Mouse (Mus musculus): Measurements from ENCODE around the gene Rab36. TPM values are rescaled to one million over a fixed set of nuclear protein-coding genes. Genes with fewer than 3 reads are reported as not detected.

Gene Rab36
- polyA plus RNA-seq, 1 experiment: 20.4 TPM

DNA sequence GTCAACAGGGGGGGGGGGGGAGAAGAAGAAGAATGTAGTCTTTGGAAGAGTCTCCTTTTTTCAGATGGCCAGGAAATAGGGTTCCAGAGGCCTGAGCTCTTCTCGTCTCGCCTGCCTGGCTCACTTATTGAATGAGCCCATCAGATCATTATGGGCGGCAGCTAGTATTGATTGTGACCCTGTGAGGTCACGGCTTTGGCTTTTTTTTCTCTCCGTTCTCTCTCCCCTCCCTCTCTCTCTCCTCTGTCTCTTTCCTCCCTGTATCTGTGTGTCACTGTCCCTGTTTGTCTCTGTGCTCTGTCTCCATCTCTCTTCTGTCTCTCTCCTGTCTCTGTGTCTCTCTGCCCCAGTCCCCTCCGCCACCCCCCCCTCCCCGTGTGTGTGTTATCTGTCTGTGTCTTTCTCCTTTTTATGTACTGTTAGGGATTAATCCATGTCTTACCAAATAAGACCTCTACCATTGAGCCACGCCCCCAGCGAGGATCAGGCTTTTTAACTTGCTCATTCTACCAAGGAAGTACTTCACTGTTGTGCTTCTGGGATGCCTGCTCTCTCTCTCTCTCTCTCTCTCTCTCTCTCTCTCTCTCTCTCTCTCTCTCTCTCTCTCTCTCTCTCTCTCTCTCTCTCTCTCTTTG is 22.0 kb downstream of the Rab36 start:
- WGBS: 44% methylated on average over 9 of the region's 9 CpGs
- Histone ChIP-seq H3K4me1 (ENCODE audit: control insufficient read depth, insufficient read depth, low read length) (peaks cover 18% of the 10 kb centered on the region), H3K27me3 (ENCODE audit: control insufficient read depth, insufficient read depth, low read length) (no peaks in the 10 kb centered on the region), H3K4me3 (replicated peaks; ENCODE audit: insufficient read depth, low read depth, low read length) (no peak overlapping the region), H3K27ac (ENCODE audit: insufficient read depth, low read length) (no peak overlapping the region)
- TF ChIP-seq CTCF (IDR thresholded peaks at IDR 0.05; ENCODE audit: borderline replicate concordance, insufficient read depth, low read depth, low read length): no peak
- no peak for TF ChIP-seq POLR2A (IDR thresholded peaks at IDR 0.05; ENCODE audit: borderline replicate concordance, insufficient read depth, low read length)
- DNase-seq: no peak

- TF ChIP-seq POLR2A (IDR thresholded peaks at IDR 0.05; ENCODE audit: borderline replicate concordance, insufficient read depth, low read length) (no peak), CTCF (IDR thresholded peaks at IDR 0.05; ENCODE audit: borderline replicate concordance, insufficient read depth, low read depth, low read length) (peak; percentile 95)
- Histone ChIP-seq H3K27ac (ENCODE audit: insufficient read depth, low read length) (no peak overlapping the region), H3K27me3 (ENCODE audit: control insufficient read depth, insufficient read depth, low read length) (no peaks in the 10 kb centered on the region), H3K4me1 (ENCODE audit: control insufficient read depth, insufficient read depth, low read length) (peaks cover 14% of the 10 kb centered on the region), H3K4me3 (replicated peaks; ENCODE audit: insufficient read depth, low read depth, low read length) (no peak overlapping the region)
- peak; percentile 78 to 79 for DNase-seq
- WGBS: under 1% methylated on average over 11 of the region's 11 CpGs
Measured at GRCm38 (mm10) chr10:75059396-75059795, 22.5 kb downstream of the Rab36 start.

DNA sequence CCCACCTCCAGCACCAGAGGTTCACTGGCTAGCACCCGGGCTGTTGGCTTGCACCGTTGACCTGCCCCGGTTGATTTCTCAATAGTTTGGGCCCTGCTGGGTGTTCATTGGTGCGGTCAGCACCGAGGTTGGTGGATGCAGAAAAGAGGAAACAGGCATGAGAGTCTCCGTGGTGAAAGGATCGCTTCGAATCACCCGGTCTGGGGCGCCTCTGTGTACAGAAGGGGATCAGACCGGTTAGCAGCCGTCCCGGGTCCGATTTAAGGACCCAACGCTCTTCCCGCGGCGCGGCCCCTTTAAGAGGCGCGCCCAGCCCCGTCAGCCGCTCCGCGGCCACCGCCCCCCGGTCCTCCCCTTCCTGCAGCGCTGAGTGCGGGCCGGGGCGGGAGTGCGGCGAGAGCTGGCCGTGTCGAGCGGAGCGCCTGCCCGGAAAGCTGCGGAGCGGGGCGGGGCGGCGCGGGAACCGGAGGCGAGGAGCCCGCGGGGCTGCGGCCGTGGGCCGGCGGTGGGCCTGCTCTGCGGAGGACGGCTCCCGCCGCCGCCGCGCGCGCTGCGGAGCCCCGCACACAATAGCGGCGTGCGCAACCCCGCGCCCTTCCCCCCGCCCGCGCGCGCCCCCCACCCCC is 23.5 kb downstream of the Rab36 start, which contains the start of gene Bcr:
TSS of gene Bcr (plus strand) at position 376 of the 626 bp plus-strand sequence.
- H3K4me3 ChIP-seq (replicated peaks; ENCODE audit: insufficient read depth, low read depth, low read length): peak within 1 kb of the TSS; percentile 50
- WGBS: 2% methylated on average over 68 of the region's 73 CpGs
- peak; percentile 84 to 85 for DNase-seq
- H3K27ac ChIP-seq (ENCODE audit: insufficient read depth, low read length): no peak within 1 kb of the TSS
- TF ChIP-seq CTCF (IDR thresholded peaks at IDR 0.05; ENCODE audit: borderline replicate concordance, insufficient read depth, low read depth, low read length) (no peak), POLR2A (IDR thresholded peaks at IDR 0.05; ENCODE audit: borderline replicate concordance, insufficient read depth, low read length) (peak; percentile 62)
- no peaks in the 10 kb centered on the region for H3K27me3 ChIP-seq (ENCODE audit: control insufficient read depth, insufficient read depth, low read length)
- H3K4me1 ChIP-seq (ENCODE audit: control insufficient read depth, insufficient read depth, low read length): peaks cover 13% of the 10 kb centered on the region

DNA sequence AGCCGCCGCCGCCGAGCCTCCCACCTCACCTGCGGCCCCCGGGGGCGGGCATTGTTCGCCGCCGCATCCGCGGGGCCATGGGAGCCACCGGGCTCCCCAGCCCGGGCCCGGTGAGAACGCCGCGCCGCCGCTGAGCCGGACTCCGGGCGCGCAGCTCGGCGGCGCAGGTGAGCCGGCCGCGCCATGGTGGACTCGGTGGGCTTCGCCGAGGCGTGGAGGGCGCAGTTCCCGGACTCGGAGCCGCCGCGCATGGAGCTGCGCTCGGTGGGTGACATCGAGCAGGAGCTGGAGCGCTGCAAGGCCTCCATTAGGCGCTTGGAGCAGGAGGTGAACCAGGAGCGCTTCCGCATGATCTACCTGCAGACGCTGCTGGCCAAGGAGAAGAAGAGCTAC is 24.0 kb downstream of the Rab36 start:
- H3K4me1 ChIP-seq (ENCODE audit: control insufficient read depth, insufficient read depth, low read length): peaks cover 13% of the 10 kb centered on the region

GRCm38 (mm10) chr10:75061341-75062188 is 24.7 kb downstream of the Rab36 start:
- peak overlapping the region; percentile 50 for H3K4me3 ChIP-seq (replicated peaks; ENCODE audit: insufficient read depth, low read depth, low read length)
- no peak for TF ChIP-seq POLR2A (IDR thresholded peaks at IDR 0.05; ENCODE audit: borderline replicate concordance, insufficient read depth, low read length)
- no peak for TF ChIP-seq CTCF (IDR thresholded peaks at IDR 0.05; ENCODE audit: borderline replicate concordance, insufficient read depth, low read depth, low read length)
- peak; percentile 24 to 48 for DNase-seq
- H3K4me1 ChIP-seq (ENCODE audit: control insufficient read depth, insufficient read depth, low read length): peaks cover 10% of the 10 kb centered on the region
- no peaks in the 10 kb centered on the region for H3K27me3 ChIP-seq (ENCODE audit: control insufficient read depth, insufficient read depth, low read length)
- WGBS: 8% methylated on average over 71 of the region's 71 CpGs
- H3K27ac ChIP-seq (ENCODE audit: insufficient read depth, low read length): no peak overlapping the region

More for the DNA sequence above, 24.0 kb downstream of the Rab36 start:
- under 1% methylated on average over 48 of the region's 48 CpGs for WGBS
- Histone ChIP-seq H3K27ac (ENCODE audit: insufficient read depth, low read length) (no peak overlapping the region), H3K27me3 (ENCODE audit: control insufficient read depth, insufficient read depth, low read length) (no peaks in the 10 kb centered on the region), H3K4me3 (replicated peaks; ENCODE audit: insufficient read depth, low read depth, low read length) (peak overlapping the region; percentile 50)
- no peak for TF ChIP-seq CTCF (IDR thresholded peaks at IDR 0.05; ENCODE audit: borderline replicate concordance, insufficient read depth, low read depth, low read length)
- TF ChIP-seq POLR2A (IDR thresholded peaks at IDR 0.05; ENCODE audit: borderline replicate concordance, insufficient read depth, low read length): no peak
- peak; percentile 45 to 62 for DNase-seq

- TF ChIP-seq POLR2A (IDR thresholded peaks at IDR 0.05; ENCODE audit: borderline replicate concordance, insufficient read depth, low read length) (no peak), CTCF (IDR thresholded peaks at IDR 0.05; ENCODE audit: borderline replicate concordance, insufficient read depth, low read depth, low read length) (no peak)
- DNase-seq: peak; percentile 28 to 38
- WGBS: 16% methylated on average over 6 of the region's 6 CpGs
- no peaks in the 10 kb centered on the region for H3K27me3 ChIP-seq (ENCODE audit: control insufficient read depth, insufficient read depth, low read length)
- peak overlapping the region; percentile 50 for H3K4me3 ChIP-seq (replicated peaks; ENCODE audit: insufficient read depth, low read depth, low read length)
- peaks cover 13% of the 10 kb centered on the region for H3K4me1 ChIP-seq (ENCODE audit: control insufficient read depth, insufficient read depth, low read length)
- H3K27ac ChIP-seq (ENCODE audit: insufficient read depth, low read length): no peak overlapping the region
Measured at GRCm38 (mm10) chr10:75062189-75062561, 25.3 kb downstream of the Rab36 start.

DNA sequence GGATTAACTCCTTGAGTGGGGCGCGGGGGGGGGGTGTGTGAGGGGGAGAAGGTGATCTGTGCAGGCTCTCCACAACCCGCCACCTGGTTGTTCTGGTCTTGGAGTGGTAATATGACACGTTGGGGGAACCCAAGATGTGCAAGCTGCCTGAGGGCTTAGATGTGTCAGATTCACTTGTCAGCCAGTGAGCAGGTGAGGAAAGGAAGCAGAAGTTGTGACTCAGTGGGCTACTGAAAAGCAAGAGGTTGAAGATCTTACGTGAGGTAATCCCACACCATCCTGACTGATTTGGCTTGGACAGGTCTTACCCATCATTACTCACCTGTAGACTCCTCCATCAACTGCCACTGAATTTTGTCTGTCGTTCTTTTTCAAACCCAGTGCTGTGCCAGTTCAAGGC is 25.8 kb downstream of the Rab36 start:
- no peak for TF ChIP-seq POLR2A (IDR thresholded peaks at IDR 0.05; ENCODE audit: borderline replicate concordance, insufficient read depth, low read length)
- TF ChIP-seq CTCF (IDR thresholded peaks at IDR 0.05; ENCODE audit: borderline replicate concordance, insufficient read depth, low read depth, low read length): no peak
- no peak overlapping the region for H3K27ac ChIP-seq (ENCODE audit: insufficient read depth, low read length)

More for the DNA sequence above, 25.8 kb downstream of the Rab36 start:
- WGBS: 36% methylated on average over 6 of the region's 6 CpGs
- no peak for DNase-seq
- H3K4me1 ChIP-seq (ENCODE audit: control insufficient read depth, insufficient read depth, low read length): peaks cover 17% of the 10 kb centered on the region
- no peaks in the 10 kb centered on the region for H3K27me3 ChIP-seq (ENCODE audit: control insufficient read depth, insufficient read depth, low read length)
- peak overlapping the region; percentile 50 for H3K4me3 ChIP-seq (replicated peaks; ENCODE audit: insufficient read depth, low read depth, low read length)

All from cerebellum, adult 2 months (tissue).